Mouse (Mus musculus) left cerebral cortex, adult 9 months (tissue): ENCODE measurements around the gene Ap3b2.
A peak's percentile ranks its signal among the peaks of the same experiment; 100 is the strongest.
"Not testable (repeated sequence)": the region's sequence is repeated elsewhere in the genome, so short reads cannot be mapped to it uniquely, and the experiment has no call there.

Source experiments
- DNase-seq, 2 experiments: peaks; one replicate each; pipeline ENCODE4 v3.0.0; 2022; ENCODE audit warnings: low spot score in 2 of 2

Gene Ap3b2

GRCm38 (mm10) chr7:81493331-81494021 is at the start of gene Ap3b2:
Gene Ap3b2 (minus strand): TSS chr7:81493925.
- DNase-seq, result peak; percentile 51 to 76

- no peak for DNase-seq
Observed at GRCm38 (mm10) chr7:81542934-81543333, 49.2 kb upstream of the Ap3b2 start.

- peak; percentile 37 to 71 for DNase-seq
Observed at GRCm38 (mm10) chr7:81541924-81542524, 48.3 kb upstream of the Ap3b2 start.

GRCm38 (mm10) chr7:81540999-81541398 is 47.3 kb upstream of the Ap3b2 start:
- no peak for DNase-seq

GRCm38 (mm10) chr7:81539565-81539964 is 45.8 kb upstream of the Ap3b2 start:
- no peak for DNase-seq

- peak in 1 of 2 experiments; percentile 45 for DNase-seq
Observed at GRCm38 (mm10) chr7:81538070-81538675, 44.4 kb upstream of the Ap3b2 start.

GRCm38 (mm10) chr7:81536478-81536877 is 42.8 kb upstream of the Ap3b2 start:
- DNase-seq, result no peak

GRCm38 (mm10) chr7:81531462-81531861 is 37.7 kb upstream of the Ap3b2 start:
- no peak for DNase-seq

- no peak for DNase-seq
Observed at GRCm38 (mm10) chr7:81528918-81529317, 35.2 kb upstream of the Ap3b2 start.

- DNase-seq, result no peak
Observed at GRCm38 (mm10) chr7:81523663-81524017, 29.9 kb upstream of the Ap3b2 start.

- DNase-seq, result peak; percentile 83 to 90
Observed at GRCm38 (mm10) chr7:81523008-81523662, 29.4 kb upstream of the Ap3b2 start.

GRCm38 (mm10) chr7:81516154-81517030 is 22.7 kb upstream of the Ap3b2 start:
- peak in 1 of 2 experiments; percentile 51 for DNase-seq

- no peak for DNase-seq
Observed at GRCm38 (mm10) chr7:81514906-81515590, 21.3 kb upstream of the Ap3b2 start.

- DNase-seq, result no peak
Observed at GRCm38 (mm10) chr7:81501050-81501449, 7.3 kb upstream of the Ap3b2 start.

GRCm38 (mm10) chr7:81498181-81498580 is 4.5 kb upstream of the Ap3b2 start, which contains the start of gene BC048679:
Gene BC048679 (minus strand): TSS chr7:81498281.
- DNase-seq, result no peak

GRCm38 (mm10) chr7:81497171-81497570 is 3.4 kb upstream of the Ap3b2 start:
- no peak for DNase-seq

- DNase-seq, result no peak
Observed at GRCm38 (mm10) chr7:81492628-81493027, 1.1 kb downstream of the Ap3b2 start.

- no peak for DNase-seq
Observed at GRCm38 (mm10) chr7:81489649-81490048, 4.1 kb downstream of the Ap3b2 start.

GRCm38 (mm10) chr7:81480800-81481199 is 12.9 kb downstream of the Ap3b2 start:
- no peak for DNase-seq

GRCm38 (mm10) chr7:81479531-81480090 is 14.1 kb downstream of the Ap3b2 start:
- no peak for DNase-seq

GRCm38 (mm10) chr7:81478261-81478660 is 15.5 kb downstream of the Ap3b2 start:
- DNase-seq, result not testable (repeated sequence)
